Mouse (Mus musculus): ENCODE measurements around the gene Ralgapa1.
"Not testable (repeated sequence)": the region's sequence is repeated elsewhere in the genome, so short reads cannot be mapped to it uniquely, and the experiment has no call there.

Gene Ralgapa1

DNA sequence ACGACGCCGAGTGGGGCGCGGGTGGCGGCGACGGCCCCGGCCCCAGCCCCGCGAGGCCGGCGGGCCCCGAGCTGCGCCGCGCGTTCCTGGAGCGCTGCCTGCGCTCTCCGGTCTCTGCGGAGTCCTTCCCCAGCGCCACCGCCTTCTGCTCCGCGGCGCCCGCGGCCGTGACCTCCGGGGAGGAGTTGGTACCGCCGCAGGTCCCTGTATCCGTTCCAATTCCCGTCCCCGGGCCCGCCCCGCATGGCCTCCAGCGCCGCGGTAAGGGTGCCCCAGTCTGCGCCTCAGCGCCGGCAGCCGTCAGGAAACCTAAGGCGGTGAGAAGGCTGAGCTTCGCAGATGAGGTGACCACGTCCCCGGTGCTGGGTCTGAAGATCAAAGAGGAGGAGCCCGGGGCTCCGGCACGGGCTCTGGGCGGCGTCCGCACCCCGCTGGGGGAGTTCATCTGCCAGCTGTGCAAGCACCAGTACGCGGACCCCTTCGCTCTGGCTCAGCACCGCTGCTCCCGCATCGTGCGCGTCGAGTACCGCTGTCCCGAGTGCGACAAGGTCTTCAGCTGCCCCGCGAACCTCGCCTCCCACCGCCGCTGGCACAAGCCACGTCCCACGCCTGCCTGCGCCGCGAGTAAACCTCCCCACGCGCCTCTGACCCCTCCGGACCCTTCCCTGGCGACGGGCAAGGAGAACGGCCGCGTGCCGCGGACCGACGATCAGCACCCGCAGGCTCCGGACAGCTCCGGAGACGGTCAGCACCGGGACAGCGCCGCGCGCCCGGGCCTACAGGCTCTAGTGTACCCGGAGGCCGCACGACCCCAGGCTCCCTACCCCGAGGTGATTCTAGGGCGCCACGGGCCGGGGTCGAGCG, 221.1 kb downstream of the Ralgapa1 start:
- DNase-seq (ENCODE audit: low spot score in 2 of 2) = no peak

DNA sequence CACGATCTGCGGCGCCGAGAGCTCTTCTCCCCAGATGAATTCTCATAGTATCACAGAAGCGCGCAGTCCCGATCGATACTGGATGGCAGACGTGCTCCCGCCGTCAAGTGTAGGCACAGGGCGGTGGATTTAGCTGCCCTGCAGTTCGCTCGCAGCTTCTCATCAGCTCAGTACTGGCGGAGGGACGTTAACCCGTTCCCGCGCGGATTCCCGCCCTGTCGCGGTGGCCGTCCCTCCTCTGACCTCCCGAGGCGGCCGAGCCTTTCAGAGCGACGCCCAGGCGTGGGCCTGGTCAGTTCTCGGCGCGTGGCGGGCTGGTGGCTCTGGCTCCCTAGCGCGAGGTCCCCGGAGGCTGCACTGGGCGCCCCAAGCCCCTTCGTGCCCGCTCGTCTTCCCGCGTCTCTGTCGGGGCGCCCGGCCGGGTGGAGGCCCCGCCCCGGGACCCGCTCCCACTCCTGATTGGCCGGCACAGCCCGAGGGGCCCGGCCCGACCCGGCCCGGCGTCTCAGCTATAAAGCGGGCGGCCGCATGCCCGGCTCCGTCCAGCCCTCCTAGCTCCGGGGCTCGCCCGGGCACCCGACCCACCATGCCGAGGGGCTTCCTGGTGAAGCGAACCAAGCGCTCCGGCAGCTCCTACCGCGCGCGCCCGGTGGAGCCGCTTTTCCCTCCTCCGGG, 221.9 kb downstream of the Ralgapa1 start, which contains the start of gene Insm2:
Gene Insm2 (plus strand): TSS at position 541 of the 675 bp plus-strand sequence.
- no peak for DNase-seq (ENCODE audit: low spot score in 2 of 2)

DNA sequence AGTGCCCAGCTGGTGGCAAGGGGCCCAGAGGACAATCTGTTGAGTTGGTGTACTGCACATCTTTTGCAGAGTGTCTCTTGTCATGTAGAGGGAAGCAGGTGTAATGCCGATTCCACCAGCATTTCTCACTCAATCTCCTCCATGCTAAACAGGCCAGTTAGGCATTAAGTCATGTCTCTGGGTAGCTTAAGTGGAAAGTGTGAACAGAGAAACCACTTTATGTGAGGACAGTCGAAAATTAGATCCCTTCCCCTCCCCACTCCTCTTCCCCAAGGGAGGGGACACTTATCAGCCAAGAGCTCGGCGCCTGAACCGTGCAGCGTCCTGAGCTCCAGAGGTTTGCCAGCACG, 222.5 kb downstream of the Ralgapa1 start:
- no peak for DNase-seq (ENCODE audit: low spot score in 2 of 2)

DNA sequence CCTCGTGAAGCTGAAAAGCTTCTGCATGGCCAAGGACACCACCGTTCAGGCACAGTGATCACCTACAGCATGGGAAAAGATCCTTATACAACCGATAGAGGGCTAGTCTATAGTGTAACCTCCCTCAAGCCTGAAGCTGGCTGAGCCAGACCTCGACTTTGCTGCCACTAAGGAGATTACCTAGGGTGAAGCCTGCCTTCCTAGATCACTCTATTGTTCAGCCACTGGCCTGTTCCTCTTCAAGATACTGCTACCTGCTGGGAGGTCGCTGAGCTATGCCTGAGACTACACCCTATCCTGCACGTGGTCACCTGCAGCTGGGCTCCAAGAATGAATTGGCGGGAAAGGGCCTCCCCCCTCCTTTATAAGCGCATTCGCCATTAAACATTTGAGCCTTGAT, 234.0 kb downstream of the Ralgapa1 start:
- DNase-seq (ENCODE audit: low spot score in 2 of 2) = not testable (repeated sequence)

DNA sequence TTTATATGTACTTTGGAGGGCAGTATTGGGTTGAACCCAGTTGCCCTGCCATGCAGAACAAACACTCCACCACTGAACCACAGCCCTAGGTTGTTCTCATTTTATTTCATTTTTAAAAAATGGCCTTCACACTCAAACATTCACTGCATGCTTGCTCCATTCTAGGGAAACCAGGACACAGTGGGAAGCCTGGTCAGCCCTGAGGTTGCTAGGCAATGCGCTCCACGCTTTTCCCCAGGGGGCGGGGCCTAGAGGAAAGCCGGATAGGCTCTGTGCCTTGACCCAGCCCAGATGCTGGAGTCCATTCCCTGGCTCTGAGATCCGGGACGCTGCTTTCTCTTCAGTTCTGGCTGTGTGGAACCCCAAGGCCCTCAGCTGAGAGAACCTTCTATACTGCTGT, 247.2 kb downstream of the Ralgapa1 start:
- DNase-seq (ENCODE audit: low spot score in 2 of 2) = no peak

DNA sequence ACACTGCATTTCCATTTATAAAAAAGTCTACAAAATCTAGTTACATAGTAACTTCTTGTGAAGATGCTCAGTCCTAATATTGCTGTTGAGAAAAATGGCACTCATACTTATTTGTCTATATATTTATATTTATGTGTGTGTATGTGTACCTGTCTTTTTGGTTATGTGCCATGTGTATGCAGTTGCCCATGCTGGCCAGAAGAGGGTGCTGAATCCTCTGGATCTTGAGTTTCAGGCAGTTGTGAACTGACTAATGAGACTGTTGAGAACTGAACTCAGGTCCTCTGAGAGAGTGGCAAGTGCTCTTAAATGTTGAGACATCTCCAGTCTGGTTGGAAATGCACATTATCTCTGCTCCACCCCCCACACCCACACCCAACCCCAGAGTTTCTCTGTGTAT, 247.9 kb downstream of the Ralgapa1 start:
- DNase-seq (ENCODE audit: low spot score in 2 of 2) = no peak

DNA sequence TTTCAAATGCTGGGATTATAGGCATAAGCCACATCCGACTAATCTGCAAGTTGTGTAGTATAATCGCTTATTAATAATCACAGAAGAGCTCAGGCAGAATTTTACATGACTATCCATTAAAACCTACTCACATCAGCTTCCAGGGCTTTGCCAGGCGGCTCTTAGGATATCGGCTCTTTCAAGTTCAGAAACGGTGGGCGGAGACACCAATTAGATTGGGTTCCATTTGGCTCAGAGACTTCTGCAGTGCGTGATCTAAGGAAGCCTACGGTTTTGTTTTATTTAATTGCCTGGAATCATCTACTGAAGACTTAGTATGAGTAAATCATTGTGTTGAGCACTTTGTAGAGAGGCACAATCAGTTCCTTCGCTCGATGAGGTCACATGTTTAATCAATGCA, 249.3 kb downstream of the Ralgapa1 start:
- DNase-seq (ENCODE audit: low spot score in 2 of 2) = no peak

DNA sequence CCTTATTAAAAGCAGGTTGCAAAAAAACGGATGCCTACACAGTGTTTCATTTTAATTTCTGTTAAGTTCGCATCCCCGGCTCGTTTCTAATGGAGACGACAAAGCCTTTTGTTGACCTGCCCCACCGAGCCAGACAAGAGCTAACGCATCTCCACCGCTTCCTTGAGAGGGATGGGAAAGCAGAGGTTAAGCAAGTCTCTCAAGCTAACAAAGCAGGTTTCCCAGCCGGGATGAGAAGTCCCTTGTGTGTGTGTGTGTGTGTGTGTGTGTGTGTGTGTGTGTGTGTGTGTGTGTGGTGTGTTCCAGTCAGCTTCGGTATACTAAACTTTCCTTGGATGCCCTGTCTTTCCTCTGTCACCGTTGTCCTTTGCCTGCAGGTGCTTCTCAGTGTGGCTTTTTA, 249.8 kb downstream of the Ralgapa1 start:
- DNase-seq (ENCODE audit: low spot score in 2 of 2) = no peak

DNA sequence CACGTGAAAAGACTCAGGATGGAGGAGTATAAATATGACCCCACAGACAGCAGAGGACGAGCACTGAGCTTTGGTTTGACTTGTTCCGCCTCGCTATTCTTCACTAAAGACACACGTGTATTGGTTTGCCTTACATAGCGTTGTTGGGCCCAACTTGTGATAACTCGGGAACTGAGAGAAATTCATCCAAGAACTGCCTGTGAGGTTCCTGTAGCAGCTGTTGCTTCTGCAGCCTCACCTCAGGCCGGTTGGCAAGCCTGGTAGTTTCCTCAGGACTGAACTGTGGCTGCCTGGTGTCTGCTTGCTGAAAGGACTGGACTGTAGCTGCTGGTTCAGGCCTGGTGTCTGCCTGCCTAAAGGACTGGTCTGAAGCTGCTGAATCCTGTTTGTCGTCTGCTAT, 250.3 kb downstream of the Ralgapa1 start:
- DNase-seq (ENCODE audit: low spot score in 2 of 2) = no peak

DNA sequence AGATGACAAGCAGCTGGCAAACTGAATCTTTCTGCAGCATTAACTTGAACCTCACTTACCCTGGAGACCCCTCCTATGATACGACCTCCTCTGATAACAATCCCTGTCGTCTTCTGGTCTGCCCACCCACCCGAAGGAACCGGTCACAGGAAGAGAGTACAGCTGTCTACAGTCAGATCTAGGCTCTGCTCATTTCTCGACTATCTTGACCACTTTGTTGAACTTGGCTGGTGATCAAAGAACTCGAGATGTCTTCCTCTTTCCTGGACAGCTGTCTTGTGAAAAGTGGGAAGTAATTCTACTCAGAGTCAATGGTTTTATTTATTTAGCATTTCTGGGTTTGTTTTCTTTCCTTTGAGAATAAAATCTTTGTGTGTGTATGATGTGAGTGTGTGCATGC, 251.3 kb downstream of the Ralgapa1 start:
- no peak for DNase-seq (ENCODE audit: low spot score in 2 of 2)

DNA sequence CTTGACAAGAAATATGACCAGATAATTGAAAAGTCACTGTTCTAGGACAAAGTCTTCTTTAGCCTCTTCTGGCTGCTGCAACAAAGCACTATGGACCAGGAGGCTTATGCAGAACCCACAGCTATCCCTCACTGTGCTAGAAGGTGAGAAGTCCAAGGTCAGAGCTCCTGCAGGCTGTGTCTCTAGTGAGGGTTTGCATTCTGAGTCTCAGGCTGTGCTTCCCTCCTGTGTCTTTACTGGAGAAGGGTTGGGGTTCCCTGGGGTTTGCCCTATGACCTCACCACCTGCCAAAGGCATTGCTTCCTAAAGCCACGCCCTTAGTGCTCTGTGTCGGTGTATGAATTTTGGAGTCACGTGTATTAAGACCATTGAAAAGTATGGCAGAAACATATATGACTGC, 252.5 kb downstream of the Ralgapa1 start:
- no peak for DNase-seq (ENCODE audit: low spot score in 2 of 2)

DNA sequence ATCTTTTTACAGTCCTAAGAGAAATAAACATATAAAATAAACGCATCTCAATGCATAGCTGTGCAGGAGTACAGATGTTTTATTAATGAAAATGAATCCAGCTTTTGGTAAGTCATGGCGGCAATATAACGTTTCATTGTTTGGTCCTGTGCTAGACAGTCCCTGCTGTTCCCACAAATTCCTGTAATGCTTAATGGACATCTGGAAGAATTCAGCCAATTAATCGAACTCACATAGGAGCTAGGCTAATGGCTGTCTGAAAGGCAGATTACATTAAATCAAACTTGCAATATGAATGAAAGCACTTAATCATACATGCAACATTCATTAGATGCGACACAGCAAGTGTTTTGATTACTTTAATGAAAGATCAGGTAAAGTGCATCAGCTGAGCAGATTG, 254.1 kb downstream of the Ralgapa1 start:
- no peak for DNase-seq (ENCODE audit: low spot score in 2 of 2)

DNA sequence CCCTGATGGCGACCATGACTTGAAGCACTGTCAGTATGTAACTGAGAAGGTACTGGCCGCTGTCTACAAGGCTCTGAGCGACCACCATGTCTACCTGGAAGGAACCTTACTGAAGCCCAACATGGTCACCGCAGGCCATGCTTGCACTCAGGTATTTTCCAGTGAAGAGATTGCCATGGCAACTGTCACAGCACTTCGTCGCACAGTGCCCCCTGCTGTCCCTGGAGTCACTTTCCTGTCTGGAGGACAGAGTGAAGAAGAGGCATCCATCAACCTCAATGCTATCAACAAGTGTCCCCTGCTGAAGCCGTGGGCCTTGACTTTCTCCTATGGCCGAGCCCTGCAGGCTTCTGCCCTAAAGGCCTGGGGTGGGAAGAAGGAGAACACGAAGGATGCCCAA, 255.1 kb downstream of the Ralgapa1 start:
- no peak for DNase-seq (ENCODE audit: low spot score in 2 of 2)

DNA sequence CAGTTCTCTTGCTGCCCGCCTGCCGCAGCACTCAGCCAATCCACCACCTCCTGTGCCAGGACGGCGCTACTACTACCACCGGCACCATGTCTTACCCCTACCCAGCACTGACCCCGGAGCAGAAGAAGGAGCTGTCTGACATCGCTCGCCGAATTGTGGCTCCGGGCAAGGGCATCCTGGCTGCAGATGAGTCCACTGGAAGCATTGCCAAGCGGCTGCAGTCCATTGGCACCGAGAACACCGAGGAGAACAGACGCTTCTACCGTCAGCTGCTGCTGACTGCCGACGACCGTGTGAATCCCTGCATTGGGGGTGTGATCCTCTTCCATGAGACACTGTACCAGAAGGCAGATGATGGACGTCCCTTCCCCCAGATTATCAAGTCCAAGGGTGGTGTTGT, 255.8 kb downstream of the Ralgapa1 start, which contains the start of gene Aldoart2:
Gene Aldoart2 (plus strand): TSS at position 34 of the 400 bp plus-strand sequence.
- DNase-seq (ENCODE audit: low spot score in 2 of 2) = no peak

DNA sequence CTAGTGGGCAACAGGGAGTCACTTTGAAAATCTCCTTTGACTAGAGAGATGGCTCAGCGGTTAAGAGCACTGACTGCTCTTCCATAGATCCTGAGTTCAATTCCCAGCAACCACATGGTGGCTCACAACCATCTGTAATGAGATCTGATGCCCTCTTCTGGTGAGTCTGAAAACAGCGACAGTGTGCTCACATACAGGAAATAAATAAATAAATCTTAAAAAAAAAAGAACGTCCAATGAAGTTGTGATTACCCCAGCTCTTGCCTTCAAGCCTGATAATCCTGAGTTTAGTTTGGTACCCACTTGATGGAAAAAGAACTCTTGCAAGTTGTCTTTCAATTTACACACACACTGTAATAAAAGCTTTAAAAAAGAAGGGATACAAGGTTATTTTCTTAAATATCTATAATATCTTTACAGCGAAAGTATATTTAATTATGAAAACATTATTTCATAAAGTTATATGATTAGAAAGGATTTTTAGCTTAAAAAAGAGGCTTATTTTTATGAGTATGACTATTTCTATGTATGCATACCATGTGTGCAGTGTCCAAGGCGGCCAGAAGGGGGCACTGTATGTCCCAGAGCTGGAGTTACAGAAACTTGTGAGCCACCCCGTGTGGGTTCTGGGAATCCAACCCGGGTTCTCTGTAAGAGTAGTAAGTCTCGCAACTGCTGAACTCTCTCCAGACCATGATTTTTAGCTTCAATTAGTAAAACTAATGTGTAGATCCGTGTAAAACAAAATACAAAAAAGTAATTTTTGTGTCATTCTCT, 256.6 kb downstream of the Ralgapa1 start:
- DNase-seq (ENCODE audit: low spot score in 2 of 2) = no peak

DNA sequence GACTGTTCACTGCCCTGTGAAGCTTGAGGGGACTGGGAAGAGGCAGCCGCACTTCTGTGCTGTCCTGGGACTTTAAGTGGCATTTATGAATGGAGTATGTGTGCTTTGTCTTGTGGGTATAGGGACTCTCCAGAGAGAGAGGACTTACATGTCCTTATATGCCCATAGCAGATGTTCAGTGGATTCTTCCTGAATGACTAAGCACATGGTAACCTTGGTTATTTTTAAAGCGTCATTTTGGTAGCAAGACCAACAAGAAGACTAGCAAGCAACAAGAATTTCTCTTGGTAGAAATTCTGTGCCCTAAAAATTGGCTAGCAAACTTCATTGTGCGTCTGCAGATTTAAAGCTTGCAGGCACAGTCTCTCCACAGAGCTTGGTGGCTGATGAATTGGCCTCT, 257.2 kb downstream of the Ralgapa1 start:
- no peak for DNase-seq (ENCODE audit: low spot score in 2 of 2)

DNA sequence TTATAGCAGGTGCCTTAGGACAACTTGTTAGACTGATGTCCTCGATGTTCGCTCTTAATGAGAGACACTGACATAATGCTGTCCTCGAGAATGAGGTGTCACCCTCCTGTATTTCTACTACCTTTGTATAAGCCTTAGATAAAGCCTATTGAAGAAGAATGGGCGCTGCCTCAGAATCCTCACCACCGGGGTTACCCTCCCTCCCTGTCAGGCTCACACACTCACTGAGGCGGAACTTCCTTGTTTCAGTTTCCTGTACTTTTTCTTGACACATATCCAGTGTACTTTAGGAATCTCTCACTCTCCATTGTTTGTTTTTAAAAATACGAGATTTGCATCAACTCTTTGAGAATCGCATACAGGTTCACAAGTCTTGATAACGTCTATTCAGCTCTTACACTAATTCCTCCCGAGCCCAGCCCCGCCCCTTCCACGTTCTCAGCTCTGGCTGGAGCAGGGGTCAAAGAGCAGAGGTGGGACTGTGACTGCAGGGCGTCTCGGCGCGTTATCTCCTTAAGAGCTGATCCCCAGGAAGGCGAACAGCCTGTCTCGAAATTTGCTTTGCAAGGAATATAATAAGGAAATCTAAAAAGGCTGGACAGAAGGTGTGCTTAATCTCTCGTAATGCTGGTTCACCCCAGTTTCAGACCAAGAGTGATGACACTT, 260.8 kb downstream of the Ralgapa1 start:
- DNase-seq (ENCODE audit: low spot score in 2 of 2) = no peak

DNA sequence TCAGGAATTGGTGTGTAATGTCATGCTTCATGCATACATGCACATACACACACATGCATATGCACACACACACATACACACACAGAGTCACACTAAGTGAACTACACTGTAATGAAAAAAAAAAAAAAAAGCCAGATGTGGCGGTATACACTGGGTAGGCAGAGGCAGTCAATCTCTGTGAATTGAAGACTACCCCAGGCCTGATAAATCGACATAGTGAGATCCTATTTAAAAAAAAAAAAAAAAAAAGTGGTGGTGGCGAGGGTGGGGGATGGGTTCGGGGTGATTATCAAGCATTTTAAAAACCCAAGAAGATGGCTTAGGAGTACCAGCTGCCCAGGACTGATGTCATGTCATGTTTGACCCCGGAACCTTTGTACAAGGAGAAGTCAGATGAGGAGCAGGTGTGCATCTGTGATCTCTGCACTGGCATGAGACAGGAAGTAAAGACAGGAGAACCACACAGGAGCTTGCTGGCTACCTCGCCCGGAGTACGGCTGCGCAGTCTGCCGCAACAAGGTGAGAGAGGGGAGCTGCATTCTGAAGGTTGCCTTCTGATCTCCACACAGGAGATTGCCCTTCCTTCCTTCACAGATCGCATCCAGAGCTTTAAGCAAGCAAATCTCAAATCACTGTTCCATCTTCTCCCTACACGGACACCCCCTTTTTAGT, 261.6 kb downstream of the Ralgapa1 start:
- no peak for DNase-seq (ENCODE audit: low spot score in 2 of 2)

DNA sequence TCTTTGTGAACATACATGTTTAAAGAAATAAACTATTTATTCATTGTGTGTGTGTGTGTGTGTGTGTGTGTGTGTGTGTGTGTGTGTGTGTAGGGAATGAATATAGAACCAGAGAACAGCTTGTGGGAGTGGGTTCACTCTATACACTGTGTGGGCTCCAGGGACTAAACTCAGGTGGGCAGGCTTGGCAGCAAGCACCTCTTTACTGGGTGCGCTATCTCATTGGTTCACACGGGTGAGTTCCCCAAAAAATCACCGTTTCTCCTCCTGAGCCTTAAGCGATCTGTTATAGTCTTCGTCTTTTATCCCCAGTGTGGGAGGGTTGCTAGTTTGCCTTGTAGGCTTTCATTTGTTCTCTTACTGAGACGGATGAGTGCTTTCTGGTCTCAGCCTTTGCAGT, 263.1 kb downstream of the Ralgapa1 start:
- peak in 1 of 2 experiments; percentile 22 for DNase-seq (ENCODE audit: low spot score in 2 of 2)

DNA sequence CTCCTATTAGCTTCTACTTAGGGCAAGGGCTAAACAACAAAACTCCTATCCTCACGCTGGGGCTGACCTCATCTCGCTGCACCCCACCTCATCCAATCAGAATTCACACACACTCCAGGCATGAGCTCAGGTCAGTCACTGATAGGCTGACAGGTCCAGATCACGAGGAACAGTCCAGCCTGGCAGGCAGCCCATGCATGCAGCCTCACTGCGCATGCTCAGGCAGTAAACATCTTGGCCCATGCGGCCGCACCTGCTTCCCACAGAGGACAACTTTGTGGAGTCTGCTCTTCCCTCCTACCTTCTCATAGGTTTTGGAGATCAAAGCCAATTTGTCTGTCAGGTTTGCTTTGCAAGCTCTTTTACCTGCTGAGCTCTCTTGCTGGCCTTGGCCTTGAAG, 266.1 kb downstream of the Ralgapa1 start:
- DNase-seq (ENCODE audit: low spot score in 2 of 2) = not testable (repeated sequence)

All from right cerebral cortex, postnatal 36 days (tissue).